Mouse (Mus musculus) forebrain, embryonic 14.5 days (tissue): ENCODE results near the gene Gmppb. TPM values are rescaled to one million over a fixed set of nuclear protein-coding genes. Genes with fewer than 3 reads are reported as not detected.

ENCODE experiments used
- ATAC-seq: fragments of 200-750 bp; cut with Nextera tagmentation; 2 replicates; pipeline ENCODE4 v1.8.0; 2017; ENCODE audit warnings: mild to moderate bottlenecking, moderate library complexity
- DNase-seq: peaks from one replicate; pipeline ENCODE4 v3.0.0-alpha.2; 2015; ENCODE audit warnings: low spot score
- H3K27ac ChIP-seq: fragments of 300-500 bp; sonication (generic); 2 replicates; pipeline ENCODE4 v1.5.1; 2014; ENCODE audit warnings: low read depth, mild to moderate bottlenecking, control low read depth, low read length, moderate library complexity
- H3K27me3 ChIP-seq: fragments of 300-500 bp; sonication (generic); replicated peaks from 2 replicates; pipeline ENCODE4 v1.6.1; 2014; ENCODE audit warnings: low read length, control low read depth, mixed read lengths; ENCODE audit not compliant: control insufficient read depth, insufficient read depth
- H3K36me3 ChIP-seq: fragments of 300-500 bp; sonication (generic); 2 replicates; pipeline ENCODE4 v1.6.1; 2014; ENCODE audit warnings: low read length, control low read depth; ENCODE audit not compliant: control insufficient read depth, insufficient read depth
- H3K4me1 ChIP-seq: fragments of 300-500 bp; sonication (generic); 2 replicates; pipeline ENCODE4 v1.6.1; 2014; ENCODE audit warnings: antibody characterized with exemption, low read length, control low read depth; ENCODE audit not compliant: control insufficient read depth, insufficient read depth
- H3K4me2 ChIP-seq: fragments of 300-500 bp; sonication (generic); 2 replicates; pipeline ENCODE4 v1.6.1; 2014; ENCODE audit warnings: mild to moderate bottlenecking, control low read depth, low read length
- H3K4me3 ChIP-seq: fragments of 300-500 bp; sonication (generic); 2 replicates; pipeline ENCODE4 v1.5.1; 2014; ENCODE audit warnings: low read depth, low read length, control low read depth
- H3K9ac ChIP-seq: fragments of 300-500 bp; sonication (generic); 2 replicates; pipeline ENCODE4 v1.6.1; 2014; ENCODE audit warnings: mild to moderate bottlenecking, low read length, control low read depth, moderate library complexity
- H3K9me3 ChIP-seq: fragments of 300-500 bp; sonication (generic); replicated peaks from 2 replicates; pipeline ENCODE4 v1.6.1; 2016; ENCODE audit warnings: low read length, control low read depth, mixed read lengths; ENCODE audit not compliant: control insufficient read depth
- WGBS: fragments of 180-500 bp; shearing (Covaris S2); extraction: QIAGEN DNeasy Blood & Tissue Kit; methylation state at CpG from one replicate; pipeline ENCODE4 v1.1.7; 2014; 5-methylcytosine and 5-hydroxymethylcytosine counted together
- polyA plus RNA-seq: library from polyadenylated mRNA; unstranded; fragments of >200 nt; fragmentation: Nextera tagmentation; extraction: Ambion mirVana; gene quantifications from 2 replicates; pipeline ENCODE4 v1.2.1, GENCODE M21; 2014

Gene Gmppb
- polyA plus RNA-seq, 1 experiment from 2014 or later = 20.0 TPM

GRCm38 (mm10) chr9:108047601-108048565, 1.2 kb upstream of the Gmppb start:
- WGBS = 50% methylated on average over 17 of the region's 17 CpGs
- ATAC-seq = no peak
- H3K4me3 ChIP-seq = peak overlapping the region; percentile 72
- H3K36me3 ChIP-seq = peaks cover 61% of the 10 kb centered on the region
- H3K4me1 ChIP-seq = peaks cover 9% of the 10 kb centered on the region
- no peaks in the 10 kb centered on the region for H3K9me3 ChIP-seq
- no peaks in the 10 kb centered on the region for H3K27me3 ChIP-seq
- no peak for DNase-seq
- peak overlapping the region; percentile 55; the same call in 1 of the 2 replicates for H3K27ac ChIP-seq
- H3K9ac ChIP-seq = peak overlapping the region; percentile 73
- H3K4me2 ChIP-seq = peak overlapping the region; percentile 89

- Histone ChIP-seq H3K27ac (peak overlapping the region; percentile 55; the same call in 1 of the 2 replicates), H3K9ac (peak overlapping the region; percentile 73), H3K36me3 (peaks cover 54% of the 10 kb centered on the region), H3K9me3 (no peaks in the 10 kb centered on the region), H3K27me3 (no peaks in the 10 kb centered on the region), H3K4me3 (peak overlapping the region; percentile 72), H3K4me1 (peaks cover 9% of the 10 kb centered on the region), H3K4me2 (peak overlapping the region; percentile 89)
- DNase-seq (peak; percentile 33), ATAC-seq (peak; percentile 49; the same call in 1 of the 2 replicates)
- 2% methylated on average over 19 of the region's 19 CpGs for WGBS
Observed at GRCm38 (mm10) chr9:108048566-108048955, 481 bp upstream of the Gmppb start.

- WGBS = 43% methylated on average over 15 of the region's 15 CpGs
- no peaks in the 10 kb centered on the region for H3K27me3 ChIP-seq
Observed at GRCm38 (mm10) chr9:108049561-108050251, 664 bp downstream of the Gmppb start.

DNA sequence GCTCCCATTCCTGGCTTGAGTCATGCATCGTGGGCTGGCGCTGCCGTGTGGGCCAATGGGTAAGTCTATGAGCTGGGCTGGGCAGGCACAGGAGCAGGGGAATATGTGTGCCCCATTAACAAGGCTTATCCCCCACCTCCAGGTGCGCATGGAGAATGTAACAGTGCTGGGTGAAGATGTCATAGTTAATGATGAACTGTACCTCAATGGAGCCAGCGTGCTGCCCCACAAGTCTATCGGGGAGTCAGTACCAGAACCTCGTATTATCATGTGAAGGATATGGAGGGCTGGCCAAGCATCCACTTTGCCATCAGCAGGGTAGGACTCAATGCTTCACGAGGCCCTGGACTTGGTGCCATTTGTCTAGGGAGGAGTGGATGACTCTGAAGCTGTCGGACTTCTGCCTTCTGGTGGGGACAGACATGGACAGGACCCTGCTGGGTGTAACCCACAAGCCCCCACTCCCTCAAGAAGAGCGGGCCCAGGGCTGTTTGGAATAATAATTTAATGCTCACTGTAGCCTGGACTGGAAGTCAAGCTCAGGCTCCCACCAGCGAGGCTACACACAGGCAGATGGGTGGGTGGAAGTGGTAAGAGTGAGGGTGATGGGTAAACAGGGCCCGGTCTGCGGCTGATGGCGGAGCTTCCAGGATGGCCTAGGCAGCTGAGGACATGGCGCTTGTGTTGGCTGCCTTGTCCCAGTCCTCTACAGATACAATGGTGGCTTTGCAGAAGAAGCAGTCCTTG, 2.3 kb downstream of the Gmppb start:
- Histone ChIP-seq H3K9me3 (no peaks in the 10 kb centered on the region), H3K4me2 (no peak overlapping the region), H3K4me1 (peaks cover 9% of the 10 kb centered on the region), H3K27ac (no peak overlapping the region), H3K36me3 (peaks cover 62% of the 10 kb centered on the region), H3K4me3 (no peak overlapping the region), H3K27me3 (no peaks in the 10 kb centered on the region), H3K9ac (no peak overlapping the region)
- WGBS = 95% methylated on average over 15 of the region's 15 CpGs
- no peak for ATAC-seq
- DNase-seq = no peak

More at GRCm38 (mm10) chr9:108049561-108050251, 664 bp downstream of the Gmppb start:
- peaks cover 9% of the 10 kb centered on the region for H3K4me1 ChIP-seq
- ATAC-seq = no peak; the same call in 1 of the 2 replicates
- no peak for DNase-seq
- peak overlapping the region; percentile 73 for H3K9ac ChIP-seq
- peak overlapping the region; percentile 72 for H3K4me3 ChIP-seq
- H3K4me2 ChIP-seq = peak overlapping the region; percentile 89
- peaks cover 62% of the 10 kb centered on the region for H3K36me3 ChIP-seq
- H3K27ac ChIP-seq = peak overlapping the region; percentile 68; the same call in 1 of the 2 replicates
- no peaks in the 10 kb centered on the region for H3K9me3 ChIP-seq

DNA sequence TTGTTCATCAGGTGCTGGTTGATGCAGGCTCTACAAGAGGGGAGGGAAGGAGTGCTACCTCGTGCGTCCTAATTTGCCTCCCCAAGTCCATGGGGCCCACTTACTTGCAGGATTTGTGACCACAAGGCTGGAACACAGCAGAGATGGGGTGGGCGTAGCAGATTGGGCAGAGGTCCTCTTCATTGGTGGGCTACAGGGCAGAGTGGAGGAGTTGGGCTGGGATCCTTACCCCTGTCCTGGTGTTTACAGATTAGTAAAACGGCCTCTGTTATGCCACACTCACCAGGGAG, 2.8 kb downstream of the Gmppb start:
- WGBS = 85% methylated on average over 4 of the region's 4 CpGs
- H3K36me3 ChIP-seq = peaks cover 62% of the 10 kb centered on the region

GRCm38 (mm10) chr9:108052411-108052810, 3.4 kb downstream of the Gmppb start:
- H3K4me2 ChIP-seq = no peak overlapping the region
- H3K9ac ChIP-seq = no peak overlapping the region
- DNase-seq (no peak), ATAC-seq (no peak)
- no peak overlapping the region for H3K27ac ChIP-seq
- H3K36me3 ChIP-seq = peaks cover 62% of the 10 kb centered on the region
- no peak overlapping the region for H3K4me3 ChIP-seq
- H3K9me3 ChIP-seq = no peaks in the 10 kb centered on the region
- peaks cover 9% of the 10 kb centered on the region for H3K4me1 ChIP-seq
- 78% methylated on average over 7 of the region's 7 CpGs for WGBS
- no peaks in the 10 kb centered on the region for H3K27me3 ChIP-seq

More for the DNA sequence above, 2.8 kb downstream of the Gmppb start:
- Histone ChIP-seq H3K4me2 (no peak overlapping the region), H3K27me3 (no peaks in the 10 kb centered on the region), H3K9ac (no peak overlapping the region), H3K9me3 (no peaks in the 10 kb centered on the region), H3K4me3 (no peak overlapping the region), H3K27ac (no peak overlapping the region), H3K4me1 (peaks cover 9% of the 10 kb centered on the region)
- ATAC-seq (no peak), DNase-seq (no peak)

DNA sequence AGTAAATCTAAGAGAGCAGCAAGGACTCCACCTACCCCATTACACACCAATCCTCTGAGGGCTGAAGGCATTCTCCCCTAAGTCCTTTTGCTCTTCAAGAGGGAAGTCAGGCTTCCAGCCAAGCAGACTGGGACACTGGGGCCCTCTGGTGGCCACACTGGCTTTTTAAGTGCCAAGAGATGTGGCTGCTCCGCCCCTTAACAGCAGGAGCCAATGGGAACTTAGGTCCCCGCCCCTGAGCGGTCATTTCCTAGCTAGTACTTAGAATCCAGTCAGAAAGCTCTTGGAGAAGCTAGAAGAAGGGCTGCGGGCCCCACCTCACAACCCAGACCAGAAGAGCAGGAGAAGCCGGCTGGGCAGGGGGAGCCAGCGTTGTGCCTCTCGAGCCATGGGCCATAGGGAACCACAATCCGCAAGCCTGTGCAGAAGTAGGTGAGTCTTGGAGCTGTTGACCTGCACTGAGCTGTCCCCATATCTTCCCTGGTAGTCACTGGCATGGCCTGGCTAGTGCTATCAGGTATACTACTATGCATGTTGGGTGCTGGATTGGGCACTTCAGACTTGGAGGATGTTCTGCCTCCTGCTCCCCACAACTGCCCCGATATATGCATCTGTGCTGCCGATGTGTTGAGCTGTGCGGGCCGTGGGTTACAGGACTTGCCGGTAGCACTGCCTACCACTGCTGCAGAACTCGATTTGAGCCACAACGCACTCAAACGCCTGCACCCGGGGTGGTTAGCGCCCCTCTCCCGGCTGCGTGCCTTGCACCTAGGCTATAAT, 4.0 kb downstream of the Gmppb start, which contains the start of gene Amigo3:
TSS of gene Amigo3 (plus strand) at position 275 of the 780 bp plus-strand sequence.
- peak; percentile 38 for ATAC-seq
- no peak within 1 kb of the TSS for H3K27ac ChIP-seq
- WGBS = 60% methylated on average over 20 of the region's 20 CpGs
- H3K4me3 ChIP-seq = no peak within 1 kb of the TSS
- peak; percentile 97 for DNase-seq
- no peak within 1 kb of the TSS for H3K9ac ChIP-seq
- H3K27me3 ChIP-seq = no peaks in the 10 kb centered on the region
- H3K36me3 ChIP-seq = peaks cover 65% of the 10 kb centered on the region
- H3K4me2 ChIP-seq = 0 out of 2 replicates have a peak within 1 kb of the TSS, but pooled peaks have one; percentile 16
- H3K4me1 ChIP-seq = peaks cover 9% of the 10 kb centered on the region
- no peaks in the 10 kb centered on the region for H3K9me3 ChIP-seq
